Mouse (Mus musculus) liver, postnatal 0 days (tissue): Measurements from ENCODE around the gene Cars2.
"Not testable (repeated sequence)": the region's sequence is repeated elsewhere in the genome, so short reads cannot be mapped to it uniquely, and the experiment has no call there.

ENCODE experiments used
- CTCF ChIP-seq: sonication (generic); IDR thresholded peaks from 2 replicates; pipeline ENCODE4 v1.5.1; 2016; ENCODE audit warnings: antibody characterized with exemption, low read depth
- EP300 ChIP-seq: IDR thresholded peaks from 2 replicates; pipeline ENCODE4 v1.6.1; 2016; ENCODE audit warnings: antibody characterized with exemption, low read depth, mild to moderate bottlenecking

DNA sequence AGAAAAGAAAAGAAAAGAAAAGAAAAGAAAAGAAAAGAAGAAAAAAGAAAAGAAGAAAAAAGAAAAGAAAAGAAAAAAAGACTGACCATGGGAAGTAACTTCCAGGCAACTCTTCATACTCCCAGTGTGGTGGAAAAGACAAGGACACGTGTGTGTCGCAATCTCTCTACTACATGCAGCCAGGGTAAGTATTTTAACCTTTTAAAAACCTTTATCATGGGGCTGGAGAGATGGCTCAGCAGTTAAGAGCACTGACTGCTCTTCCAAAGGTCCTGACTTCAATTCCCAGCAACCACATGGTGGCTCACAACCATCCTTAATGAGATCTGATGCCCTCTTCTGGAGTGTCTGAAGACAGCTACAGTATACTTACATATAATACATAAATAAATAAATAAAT is 17.6 kb upstream of the Cars2 start:
- TF ChIP-seq EP300, CTCF: not testable (repeated sequence)
